Mouse (Mus musculus) spleen, postnatal 14 days (tissue): ENCODE results near the gene Clmn.

Experiments used
- DNase-seq, 2 experiments: peaks; one replicate each; pipeline ENCODE4 v3.0.0; 2021 to 2022; ENCODE audit warnings: low spot score in 2 of 2

Gene Clmn

GRCm38 (mm10) chr12:104864439-104865165, at the start of gene Clmn:
Gene Clmn, minus strand, starts transcription at chr12:104865076.
- no peak for DNase-seq

GRCm38 (mm10) chr12:104912990-104913389, 48.1 kb upstream of the Clmn start:
- no peak for DNase-seq

GRCm38 (mm10) chr12:104912281-104912933, 47.5 kb upstream of the Clmn start:
- no peak for DNase-seq

- DNase-seq = no peak
Observed at GRCm38 (mm10) chr12:104909750-104910149, 44.9 kb upstream of the Clmn start.

GRCm38 (mm10) chr12:104908986-104909385, 44.1 kb upstream of the Clmn start:
- no peak for DNase-seq

- DNase-seq = no peak
Observed at GRCm38 (mm10) chr12:104908024-104908781, 43.3 kb upstream of the Clmn start.

- DNase-seq = no peak
Observed at GRCm38 (mm10) chr12:104907133-104907532, 42.3 kb upstream of the Clmn start.

GRCm38 (mm10) chr12:104904138-104904537, 39.3 kb upstream of the Clmn start:
- no peak for DNase-seq

GRCm38 (mm10) chr12:104902392-104903053, 37.6 kb upstream of the Clmn start:
- DNase-seq = no peak

- DNase-seq = no peak
Observed at GRCm38 (mm10) chr12:104901320-104901719, 36.4 kb upstream of the Clmn start.

- no peak for DNase-seq
Observed at GRCm38 (mm10) chr12:104899835-104900234, 35.0 kb upstream of the Clmn start.

GRCm38 (mm10) chr12:104899161-104899560, 34.3 kb upstream of the Clmn start:
- no peak for DNase-seq

- no peak for DNase-seq
Observed at GRCm38 (mm10) chr12:104898718-104899117, 33.8 kb upstream of the Clmn start.

- DNase-seq = no peak
Observed at GRCm38 (mm10) chr12:104897051-104897618, 32.3 kb upstream of the Clmn start.

- DNase-seq = no peak
Observed at GRCm38 (mm10) chr12:104896640-104897039, 31.8 kb upstream of the Clmn start.

GRCm38 (mm10) chr12:104892245-104892644, 27.4 kb upstream of the Clmn start:
- DNase-seq = no peak

GRCm38 (mm10) chr12:104890066-104890465, 25.2 kb upstream of the Clmn start:
- DNase-seq = no peak

- DNase-seq = no peak
Observed at GRCm38 (mm10) chr12:104886104-104886503, 21.2 kb upstream of the Clmn start.

GRCm38 (mm10) chr12:104882533-104882932, 17.7 kb upstream of the Clmn start:
- no peak for DNase-seq

GRCm38 (mm10) chr12:104882061-104882460, 17.2 kb upstream of the Clmn start:
- DNase-seq = no peak

GRCm38 (mm10) chr12:104881518-104882060, 16.7 kb upstream of the Clmn start:
- DNase-seq = no peak
